Mouse (Mus musculus) stomach, postnatal 0 days (tissue): ENCODE data around the gene Mtg1. TPM values are rescaled to one million over a fixed set of nuclear protein-coding genes. Genes with fewer than 3 reads are reported as not detected.
A peak's percentile ranks its signal among the peaks of the same experiment; 100 is the strongest.

ENCODE experiments used
- ATAC-seq: fragments of 200-750 bp; cut with Nextera tagmentation; 2 replicates; pipeline ENCODE4 v1.8.0; 2017; ENCODE audit not compliant: low FRiP score, low TSS enrichment
- DNase-seq: peaks from one replicate; pipeline ENCODE4 v3.0.0-alpha.2; 2016; ENCODE audit warnings: low spot score
- H3K27ac ChIP-seq: fragments of 300-500 bp; sonication (generic); replicated peaks from 2 replicates; pipeline ENCODE4 v1.5.1; 2014; ENCODE audit warnings: mild to moderate bottlenecking, control low read depth
- H3K27me3 ChIP-seq: fragments of 300-500 bp; sonication (generic); 2 replicates; pipeline ENCODE4 v1.6.1; 2014; ENCODE audit warnings: low read length; ENCODE audit not compliant: control insufficient read depth, insufficient read depth
- H3K36me3 ChIP-seq: fragments of 300-500 bp; sonication (generic); 2 replicates; pipeline ENCODE4 v1.6.1; 2014; ENCODE audit warnings: low read length, mixed read lengths; ENCODE audit not compliant: control insufficient read depth, insufficient read depth
- H3K4me1 ChIP-seq: fragments of 300-500 bp; sonication (generic); replicated peaks from 2 replicates; pipeline ENCODE4 v1.6.1; 2014; ENCODE audit warnings: antibody characterized with exemption; ENCODE audit not compliant: control insufficient read depth, insufficient read depth
- H3K4me2 ChIP-seq: fragments of 300-500 bp; sonication (generic); replicated peaks from 2 replicates; pipeline ENCODE4 v1.6.1; 2014; ENCODE audit warnings: low read depth, mild to moderate bottlenecking, control low read depth, moderate library complexity
- H3K4me3 ChIP-seq: fragments of 300-500 bp; sonication (generic); 2 replicates; pipeline ENCODE4 v1.5.1; 2014; ENCODE audit warnings: low read depth, low read length, control low read depth
- H3K9ac ChIP-seq: fragments of 300-500 bp; sonication (generic); 2 replicates; pipeline ENCODE4 v1.6.1; 2014; ENCODE audit warnings: mild to moderate bottlenecking, low read length, control low read depth, mixed read lengths
- H3K9me3 ChIP-seq: fragments of 300-500 bp; sonication (generic); 2 replicates; pipeline ENCODE4 v1.6.1; 2016; ENCODE audit warnings: low read length; ENCODE audit not compliant: control insufficient read depth
- CTCF ChIP-seq: IDR thresholded peaks from 2 replicates; pipeline ENCODE4 v1.5.1; 2016; ENCODE audit warnings: antibody characterized with exemption, low read depth, mild to moderate bottlenecking, moderate library complexity
- EP300 ChIP-seq: optimal IDR thresholded peaks from 2 replicates; pipeline ENCODE3; 2016; ENCODE audit warnings: antibody characterized with exemption
- WGBS: fragments of 180-500 bp; shearing (Covaris S2); extraction: QIAGEN DNeasy Blood & Tissue Kit; methylation state at CpG from one replicate; pipeline ENCODE4 v1.1.7; 2014; 5-methylcytosine and 5-hydroxymethylcytosine counted together
- polyA plus RNA-seq: library from polyadenylated mRNA; unstranded; fragments of >200 nt; fragmentation: Nextera tagmentation; extraction: Ambion mirVana; gene quantifications from 2 replicates; pipeline ENCODE4 v1.2.1, GENCODE M21; 2015

Gene Mtg1
- polyA plus RNA-seq, 1 experiment from 2014 or later: 20.6 TPM

GRCm38 (mm10) chr7:140188391-140189328 is 51.3 kb downstream of the Mtg1 start:
- no peak overlapping the region for H3K9ac ChIP-seq
- no peak overlapping the region for H3K27ac ChIP-seq
- no peaks in the 10 kb centered on the region for H3K36me3 ChIP-seq
- 59% methylated on average over 4 of the region's 4 CpGs for WGBS
- H3K4me3 ChIP-seq: no peak overlapping the region
- no peaks in the 10 kb centered on the region for H3K27me3 ChIP-seq
- no peak for TF ChIP-seq EP300
- peak; percentile 63 for TF ChIP-seq CTCF
- H3K4me2 ChIP-seq: no peak overlapping the region
- no peak for ATAC-seq
- no peak for DNase-seq
- H3K4me1 ChIP-seq: no peaks in the 10 kb centered on the region
- no peaks in the 10 kb centered on the region for H3K9me3 ChIP-seq

- Histone ChIP-seq H3K4me2 (no peak overlapping the region), H3K4me1 (no peaks in the 10 kb centered on the region), H3K27ac (no peak overlapping the region), H3K36me3 (no peaks in the 10 kb centered on the region), H3K9ac (no peak overlapping the region), H3K4me3 (no peak overlapping the region), H3K27me3 (no peaks in the 10 kb centered on the region), H3K9me3 (no peaks in the 10 kb centered on the region)
- DNase-seq: no peak
- ATAC-seq: no peak
- 80% methylated on average over 1 of the region's 1 CpGs for WGBS
- no peak for TF ChIP-seq CTCF
- no peak for TF ChIP-seq EP300
Measured at GRCm38 (mm10) chr7:140190435-140190834, 53.1 kb downstream of the Mtg1 start.

GRCm38 (mm10) chr7:140192445-140192844 is 55.1 kb downstream of the Mtg1 start:
- no peak overlapping the region for H3K9ac ChIP-seq
- H3K9me3 ChIP-seq: no peaks in the 10 kb centered on the region
- DNase-seq (no peak), ATAC-seq (no peak)
- H3K4me2 ChIP-seq: no peak overlapping the region
- WGBS: 42% methylated on average over 2 of the region's 2 CpGs
- H3K4me3 ChIP-seq: no peak overlapping the region
- H3K36me3 ChIP-seq: no peaks in the 10 kb centered on the region
- H3K27me3 ChIP-seq: no peaks in the 10 kb centered on the region
- TF ChIP-seq CTCF (no peak), EP300 (no peak)
- H3K27ac ChIP-seq: no peak overlapping the region
- no peaks in the 10 kb centered on the region for H3K4me1 ChIP-seq

- no peak overlapping the region for H3K27ac ChIP-seq
- no peaks in the 10 kb centered on the region for H3K9me3 ChIP-seq
- TF ChIP-seq CTCF: no peak
- no peak for TF ChIP-seq EP300
- H3K4me1 ChIP-seq: no peaks in the 10 kb centered on the region
- no peak overlapping the region for H3K9ac ChIP-seq
- no peak for DNase-seq
- H3K4me2 ChIP-seq: no peak overlapping the region
- no peaks in the 10 kb centered on the region for H3K27me3 ChIP-seq
- no peak for ATAC-seq
- 71% methylated on average over 2 of the region's 2 CpGs for whole genome bisulfite sequencing
- H3K36me3 ChIP-seq: no peaks in the 10 kb centered on the region
- H3K4me3 ChIP-seq: no peak overlapping the region
Measured at GRCm38 (mm10) chr7:140192851-140193250, 55.5 kb downstream of the Mtg1 start.

- H3K4me3 ChIP-seq: no peak overlapping the region
- DNase-seq (no peak), ATAC-seq (no peak)
- H3K27ac ChIP-seq: no peak overlapping the region
- H3K9ac ChIP-seq: no peak overlapping the region
- no peak for TF ChIP-seq CTCF
- TF ChIP-seq EP300: no peak
- no peak overlapping the region for H3K4me2 ChIP-seq
- H3K9me3 ChIP-seq: no peaks in the 10 kb centered on the region
- H3K27me3 ChIP-seq: no peaks in the 10 kb centered on the region
- 73% methylated on average over 4 of the region's 4 CpGs for WGBS
- no peaks in the 10 kb centered on the region for H3K36me3 ChIP-seq
- H3K4me1 ChIP-seq: no peaks in the 10 kb centered on the region
Measured at GRCm38 (mm10) chr7:140194031-140194430, 56.7 kb downstream of the Mtg1 start.

- WGBS: 72% methylated on average over 8 of the region's 8 CpGs
- Histone ChIP-seq H3K4me1 (no peaks in the 10 kb centered on the region), H3K27me3 (no peaks in the 10 kb centered on the region), H3K9me3 (no peaks in the 10 kb centered on the region), H3K4me3 (no peak overlapping the region), H3K4me2 (no peak overlapping the region), H3K27ac (no peak overlapping the region), H3K36me3 (no peaks in the 10 kb centered on the region), H3K9ac (no peak overlapping the region)
- DNase-seq (no peak), ATAC-seq (no peak)
- no peak for TF ChIP-seq CTCF
- no peak for TF ChIP-seq EP300
Measured at GRCm38 (mm10) chr7:140196002-140196401, 58.6 kb downstream of the Mtg1 start.

Other genes with a start within 250 kb of the Mtg1 start
- gene Kndc1, start 242.9 kb upstream of the Mtg1 start, polyA plus RNA-seq: 0.05 and 0.18 TPM in 2 replicates
- 0.13 TPM in 1 of 2 replicates, not detected in the other for gene Utf1, start 193.8 kb upstream of the Mtg1 start, polyA plus RNA-seq
- 0.11 and 0.17 TPM in 2 replicates for gene 6430531B16Rik, start 158.8 kb upstream of the Mtg1 start, polyA plus RNA-seq
- gene Adam8, start 145.0 kb upstream of the Mtg1 start, polyA plus RNA-seq: 0.85 and 1.1 TPM in 2 replicates
- 19.7 and 20.7 TPM in 2 replicates for gene Zfp511, start 101.2 kb upstream of the Mtg1 start, polyA plus RNA-seq
- gene Tubgcp2, start 100.9 kb upstream of the Mtg1 start, polyA plus RNA-seq: 17.7 and 20.1 TPM in 2 replicates
- 0.04 TPM in 1 of 2 replicates, not detected in the other for gene Msx3, start 88.5 kb upstream of the Mtg1 start, polyA plus RNA-seq
- 4.5 and 5.6 TPM in 2 replicates for gene Caly, start 55.0 kb upstream of the Mtg1 start, polyA plus RNA-seq
- gene Prap1, start 44.2 kb upstream of the Mtg1 start, polyA plus RNA-seq: 24.4 and 45.2 TPM in 2 replicates
- gene Fuom, start 35.1 kb upstream of the Mtg1 start, polyA plus RNA-seq: 41.2 and 44.5 TPM in 2 replicates
- gene Paox, start 21.8 kb upstream of the Mtg1 start, polyA plus RNA-seq: 27.7 and 27.8 TPM in 2 replicates
- 139 and 143 TPM in 2 replicates for gene Echs1, start 21.1 kb upstream of the Mtg1 start, polyA plus RNA-seq
- 0.90 and 1.1 TPM in 2 replicates for gene Sprn, start 17.3 kb downstream of the Mtg1 start, polyA plus RNA-seq
- not detected in 2 replicates for gene Olfr522, start 27.2 kb downstream of the Mtg1 start, polyA plus RNA-seq
- not detected in 2 replicates for gene Olfr523, start 35.7 kb downstream of the Mtg1 start, polyA plus RNA-seq
- gene Olfr524, start 68.4 kb downstream of the Mtg1 start, polyA plus RNA-seq: not detected in 2 replicates
- gene Cd163l1, start 80.7 kb downstream of the Mtg1 start, polyA plus RNA-seq: 0.11 TPM in 2 replicates
- gene 5830411N06Rik, start 109.7 kb downstream of the Mtg1 start, polyA plus RNA-seq: not detected in 2 replicates
- 0.02 TPM in 1 of 2 replicates, not detected in the other for gene Olfr525, start 183.3 kb downstream of the Mtg1 start, polyA plus RNA-seq
- gene Olfr527, start 196.5 kb downstream of the Mtg1 start, polyA plus RNA-seq: not detected in 2 replicates
- not detected in 2 replicates for gene Olfr60, start 224.1 kb downstream of the Mtg1 start, polyA plus RNA-seq
- gene Olfr530, start 238.8 kb downstream of the Mtg1 start, polyA plus RNA-seq: not detected in 2 replicates